21 mouse cellular contexts compared by ENCODE assay signal in the genomic region with DNA sequence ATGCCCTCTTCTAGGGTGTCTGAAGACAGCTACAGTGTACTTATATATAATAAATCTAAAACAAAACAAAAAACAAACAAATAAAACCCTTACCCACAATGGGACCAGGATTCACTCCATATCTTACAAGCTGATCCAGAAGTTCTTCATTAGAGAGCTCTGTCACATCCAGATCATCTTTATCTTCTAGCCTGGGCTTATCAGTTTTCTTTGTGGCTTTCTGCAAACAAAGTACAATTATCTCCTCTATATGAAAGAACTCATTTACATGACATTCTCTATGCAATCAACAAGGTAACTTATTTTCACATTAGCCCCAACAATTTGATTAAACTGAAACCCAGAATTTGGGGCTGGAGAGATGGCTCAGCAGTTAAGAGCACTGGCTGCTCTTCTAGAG. TPM values are rescaled to one million over a fixed set of nuclear protein-coding genes. Genes with fewer than 3 reads are reported as not detected.
DNase-seq lines count a peak whose midpoint lies in the region; ATAC-seq and TF ChIP-seq lines count a peak whose summit lies in the region.
"Had no signal": no experiment of that assay in that cellular context is flagged by ENCODE, and none has a peak within 500 bp of the region (broad histone marks: within the 10 kb centered on the region; RNA-seq: fewer than 3 reads in every experiment).

No protein-coding gene starts in this region.

- H3K4me1 ChIP-seq in heart, embryonic 15.5 days (replicated peaks) = peaks cover 38% of the 10 kb centered on the region
- peaks cover 72% of the 10 kb centered on the region for H3K4me1 ChIP-seq in liver, embryonic 12.5 days
- peaks cover 21% of the 10 kb centered on the region for H3K4me1 ChIP-seq in liver, postnatal 0 days (ENCODE audit: insufficient read depth)
- H3K4me1 ChIP-seq in CH12.LX (ENCODE audit: control insufficient read depth in 1 of 2, insufficient read depth in 2 of 2) = peaks cover 0 to 51% of the 10 kb centered on the region in 2 experiments; a peak in 2 of 4 replicates
- H3K4me1 ChIP-seq in MEL (ENCODE audit: control insufficient read depth in 1 of 2, insufficient read depth in 2 of 2, low read length in 2 of 2) = peaks cover 44 to 47% of the 10 kb centered on the region in 2 experiments

- no peak for ATAC-seq in heart, embryonic 15.5 days (replicated peaks; ENCODE audit: insufficient number of reproducible peaks, insufficient read depth, low FRiP score, low read depth)
- no peak for ATAC-seq in liver, embryonic 12.5 days
- no peak for ATAC-seq in liver, postnatal 0 days
- ATAC-seq: CD4-positive, CD25-positive, alpha-beta regulatory T cell, adult 4 months; forebrain, embryonic 15.5 days; intestine, postnatal 0 days; Patski had no signal

- H3K9me3 ChIP-seq in heart, embryonic 15.5 days (replicated peaks) = no peaks in the 10 kb centered on the region
- no peaks in the 10 kb centered on the region for H3K9me3 ChIP-seq in liver, embryonic 12.5 days (replicated peaks)
- H3K9me3 ChIP-seq in liver, postnatal 0 days (ENCODE audit: low read length) = no peaks in the 10 kb centered on the region
- H3K9me3 ChIP-seq in CH12.LX (replicated peaks; ENCODE audit: low read length) (no peaks in the 10 kb centered on the region), MEL (replicated peaks; ENCODE audit: insufficient read depth, low read length) (no peaks in the 10 kb centered on the region)
- H3K9me3 ChIP-seq: forebrain, embryonic 12.5 days; forebrain, embryonic 15.5 days; heart, embryonic 12.5 days; hindbrain, embryonic 12.5 days; hindbrain, embryonic 15.5 days had no signal

- H3K27ac ChIP-seq in heart, embryonic 15.5 days = peak overlapping the region; percentile 88; the same call in 1 of the 2 replicates
- H3K27ac ChIP-seq in liver, embryonic 12.5 days = no peak overlapping the region
- no peak overlapping the region for H3K27ac ChIP-seq in liver, postnatal 0 days (ENCODE audit: low read depth)
- H3K27ac ChIP-seq in CH12.LX (ENCODE audit: insufficient read depth, low read depth) = no peak overlapping the region
- H3K27ac ChIP-seq in MEL (ENCODE audit: control insufficient read depth, low read depth, low read length) = peak overlapping the region; percentile 19; the same call in 1 of the 2 replicates
- H3K27ac ChIP-seq: forebrain, embryonic 12.5 days; forebrain, embryonic 15.5 days; hindbrain, embryonic 12.5 days; hindbrain, embryonic 15.5 days had no signal

- no peak overlapping the region for H3K4me2 ChIP-seq in heart, embryonic 15.5 days
- H3K4me2 ChIP-seq in liver, embryonic 12.5 days = 0 out of 2 replicates have a peak overlapping the region, but pooled peaks have one; percentile 89
- no peak overlapping the region for H3K4me2 ChIP-seq in liver, postnatal 0 days (ENCODE audit: low read depth, low read length)
- H3K4me2 ChIP-seq in CH12.LX (ENCODE audit: insufficient read depth, low read depth, poor library complexity, severe bottlenecking) = no peak overlapping the region
- H3K4me2 ChIP-seq: forebrain, embryonic 12.5 days; forebrain, embryonic 15.5 days; heart, embryonic 12.5 days; hindbrain, embryonic 12.5 days; hindbrain, embryonic 15.5 days had no signal

- intact Hi-C loops in heart, postnatal 36 days (cut with DNase I) = no loop called here

- peaks cover 45% of the 10 kb centered on the region for H3K36me3 ChIP-seq in heart, embryonic 15.5 days
- H3K36me3 ChIP-seq in liver, embryonic 12.5 days = peaks cover 82% of the 10 kb centered on the region
- H3K36me3 ChIP-seq in liver, postnatal 0 days (replicated peaks; ENCODE audit: insufficient read depth, low read length) = peaks cover 56% of the 10 kb centered on the region
- H3K36me3 ChIP-seq in CH12.LX (replicated peaks in 1 of 2; ENCODE audit: control insufficient read depth in 1 of 2, insufficient read depth in 1 of 2, low read length in 1 of 2) (peaks cover 38 to 50% of the 10 kb centered on the region in 2 experiments), MEL (ENCODE audit: control insufficient read depth in 1 of 2, insufficient read depth in 2 of 2, low read length in 2 of 2) (peaks cover 41 to 71% of the 10 kb centered on the region in 2 experiments)

- no peak overlapping the region for H3K9ac ChIP-seq in heart, embryonic 15.5 days
- H3K9ac ChIP-seq in liver, embryonic 12.5 days = no peak overlapping the region
- no peak overlapping the region for H3K9ac ChIP-seq in liver, postnatal 0 days (replicated peaks)
- H3K9ac ChIP-seq in CH12.LX (ENCODE audit: insufficient read depth, low read depth) (0 out of 2 replicates have a peak overlapping the region, but pooled peaks have one; percentile 20), MEL (ENCODE audit: control insufficient read depth, low read depth, low read length, poor library complexity, severe bottlenecking) (peak overlapping the region; percentile 42)
- H3K9ac ChIP-seq: forebrain, embryonic 12.5 days; forebrain, embryonic 15.5 days; heart, embryonic 12.5 days; hindbrain, embryonic 12.5 days; hindbrain, embryonic 15.5 days had no signal

- in situ Hi-C loops in CH12.LX (cut with MboI; ENCODE audit: low pct_ligation_motif_present, low pct_unique_long_range_greater_than_20kb, low sequenced_read_pairs) = no loop called here

- TF ChIP-seq POLR2A in CH12.LX (IDR thresholded peaks at IDR 0.05; ENCODE audit: low read depth, low read length) (no peak), MEL (IDR thresholded peaks at IDR 0.05; ENCODE audit: control insufficient read depth in 1 of 2, insufficient read depth in 1 of 2, low read depth in 1 of 2, low read length in 2 of 2, poor library complexity in 1 of 2) (no peak)

- no peak for DNase-seq in heart, postnatal 36 days
- no peak for DNase-seq in liver, postnatal 0 days
- DNase-seq in CH12.LX (ENCODE audit: extremely low read depth) (no peak), MEL (ENCODE audit: low read depth, low spot score) (no peak)
- DNase-seq: adrenal gland, postnatal 10 days; adrenal gland, postnatal 36 days; cerebellum, adult 18-20 months; cerebellum, adult 9-10 months; cerebellum, postnatal 14 days; gastrocnemius, postnatal 10 days; heart, postnatal 10 days had no signal

- H3K4me3 ChIP-seq in heart, embryonic 15.5 days = no peak overlapping the region
- H3K4me3 ChIP-seq in liver, embryonic 12.5 days = no peak overlapping the region
- H3K4me3 ChIP-seq in liver, postnatal 0 days (ENCODE audit: low read depth, low read length) = no peak overlapping the region
- H3K4me3 ChIP-seq in CH12.LX (replicated peaks in 1 of 3; ENCODE audit: low read depth in 2 of 3, low read length in 2 of 3, poor library complexity in 1 of 3) = no peak overlapping the region
- H3K4me3 ChIP-seq in MEL (ENCODE audit: control insufficient read depth in 1 of 2, insufficient read depth in 1 of 2, low read depth in 2 of 2, low read length in 2 of 2) = no peak overlapping the region
- H3K4me3 ChIP-seq: forebrain, embryonic 12.5 days; forebrain, embryonic 15.5 days; heart, embryonic 12.5 days; hindbrain, embryonic 12.5 days; hindbrain, embryonic 15.5 days had no signal

- TF ChIP-seq EP300 in liver, postnatal 0 days (IDR thresholded peaks at IDR 0.05; ENCODE audit: low read depth) = no peak
- TF ChIP-seq EP300 in CH12.LX (IDR thresholded peaks at IDR 0.05; ENCODE audit: low read length) = no peak
- TF ChIP-seq EP300 in MEL (IDR thresholded peaks at IDR 0.05; ENCODE audit: low read depth in 1 of 2, low read length in 2 of 2) = peak; percentile 52 to 56; a peak in 3 of 4 replicates

- dilution Hi-C loops in CH12.LX (cut with MboI; ENCODE audit: extremely low pct_ligation_motif_present, extremely low pct_unique_long_range_greater_than_20kb, low sequenced_read_pairs) = no loop called here

- H3K79me2 ChIP-seq in CH12.LX (replicated peaks; ENCODE audit: control insufficient read depth, extremely low read depth, insufficient read depth, poor library complexity, severe bottlenecking) (peaks cover 75% of the 10 kb centered on the region), MEL (ENCODE audit: control insufficient read depth, insufficient read depth, low read length, poor library complexity) (peaks cover 63% of the 10 kb centered on the region)

- TF ChIP-seq RAD21 in CH12.LX (IDR thresholded peaks at IDR 0.05; ENCODE audit: low read depth, low read length) (no peak), MEL (IDR thresholded peaks at IDR 0.05; ENCODE audit: low read depth, low read length) (no peak)

- no peaks in the 10 kb centered on the region for H3K27me3 ChIP-seq in heart, embryonic 15.5 days
- H3K27me3 ChIP-seq in liver, embryonic 12.5 days (replicated peaks) = no peaks in the 10 kb centered on the region
- no peaks in the 10 kb centered on the region for H3K27me3 ChIP-seq in liver, postnatal 0 days (ENCODE audit: insufficient read depth, low read length)
- H3K27me3 ChIP-seq in CH12.LX (replicated peaks) (no peaks in the 10 kb centered on the region), MEL (ENCODE audit: control insufficient read depth in 1 of 2, insufficient read depth in 2 of 2, low read length in 2 of 2) (no peaks in the 10 kb centered on the region)
- H3K27me3 ChIP-seq: forebrain, embryonic 12.5 days; forebrain, embryonic 15.5 days; heart, embryonic 12.5 days; hindbrain, embryonic 12.5 days; hindbrain, embryonic 15.5 days; Patski had no signal

- TF ChIP-seq CTCF in liver, postnatal 0 days (IDR thresholded peaks at IDR 0.05; ENCODE audit: low read depth) = no peak
- TF ChIP-seq CTCF in CH12.LX (conservative IDR thresholded peaks at IDR 0.05 in 1 of 2, IDR thresholded peaks at IDR 0.05 in 1 of 2; ENCODE audit: low read depth in 2 of 2, low read length in 2 of 2) (no peak), MEL (IDR thresholded peaks at IDR 0.05 in 2 of 3, conservative IDR thresholded peaks at IDR 0.05 in 1 of 3; ENCODE audit: control insufficient read depth in 1 of 3, insufficient read depth in 1 of 3, low read depth in 2 of 3, low read length in 3 of 3, poor library complexity in 1 of 3, severe bottlenecking in 1 of 3) (no peak)

RNA-seq across cellular contexts. Expression of gene Tmpo, which starts 15.3 kb away (rescaled TPM):
- 154 and 159 TPM in 2 replicates for polyA plus RNA-seq in heart, embryonic 15.5 days (2015; fragmentation: Nextera tagmentation; extraction: Ambion mirVana)
- total RNA-seq in heart, postnatal 36 days (2021) = 10 to 100 TPM; 37.8 to 46.3 TPM
- polyA plus RNA-seq in liver, embryonic 12.5 days (2016; fragmentation: Nextera tagmentation; extraction: Ambion mirVana) = 215 and 229 TPM in 2 replicates
- 64.1 and 69.0 TPM in 2 replicates for polyA plus RNA-seq in liver, postnatal 0 days (2015; fragmentation: Nextera tagmentation; extraction: Ambion mirVana)
- total RNA-seq in CH12.LX (2012; rRNA removed) = 163 and 179 TPM in 2 replicates
- 467 and 525 TPM in 2 replicates for total RNA-seq in CH12.LX (2014; rRNA removed)
- polyA plus RNA-seq in CH12.LX (2012; ENCODE audit: insufficient read length, low read depth) = 177 and 198 TPM in 2 replicates
- total RNA-seq in MEL (2012; rRNA removed) = 211 and 225 TPM in 2 replicates
- 100 to 1,000 TPM; 215 to 219 TPM for polyA plus RNA-seq in MEL (2012; ENCODE audit: insufficient read depth in 1 of 2, insufficient read length in 2 of 2, low read depth in 1 of 2, low replicate concordance in 2 of 2, missing spikeins in 1 of 2)

RNA-seq across cellular contexts. Expression of gene Slc25a3, which starts 42.0 kb away (rescaled TPM):
- polyA plus RNA-seq in heart, embryonic 15.5 days (2015; fragmentation: Nextera tagmentation; extraction: Ambion mirVana) = 912 and 1,036 TPM in 2 replicates
- 1,000 to 10,000 TPM; 2,503 to 2,587 TPM for total RNA-seq in heart, postnatal 36 days (2021)
- polyA plus RNA-seq in liver, embryonic 12.5 days (2016; fragmentation: Nextera tagmentation; extraction: Ambion mirVana) = 282 and 297 TPM in 2 replicates
- 341 and 344 TPM in 2 replicates for polyA plus RNA-seq in liver, postnatal 0 days (2015; fragmentation: Nextera tagmentation; extraction: Ambion mirVana)
- total RNA-seq in CH12.LX (2012; rRNA removed) (428 and 431 TPM in 2 replicates), CH12.LX (2014; rRNA removed) (509 and 560 TPM in 2 replicates), MEL (2012; rRNA removed) (497 and 556 TPM in 2 replicates)
- polyA plus RNA-seq in CH12.LX (2012; ENCODE audit: insufficient read length, low read depth) (670 and 792 TPM in 2 replicates), MEL (2012; ENCODE audit: insufficient read depth in 1 of 2, insufficient read length in 2 of 2, low read depth in 1 of 2, low replicate concordance in 2 of 2, missing spikeins in 1 of 2) (100 to 1,000 TPM; 368 to 868 TPM)

Comparison
In these comparisons a context has a peak if more than half of its experiments do, and no peak if none do; other contexts are left out.
1. H3K27ac ChIP-seq: peak in heart, embryonic 15.5 days (single experiment) and MEL (single experiment); none in liver, embryonic 12.5 days (single experiment), liver, postnatal 0 days (single experiment) and CH12.LX (single experiment).
2. H3K9ac ChIP-seq: peak in CH12.LX (single experiment) and MEL (single experiment); none in heart, embryonic 15.5 days (single experiment), liver, embryonic 12.5 days (single experiment) and liver, postnatal 0 days (single experiment).